ENCODE assay signal across 10 mouse cellular contexts in genomic region chr4:123404056-123404455, GRCm38 (mm10).
DNase-seq lines count a peak whose midpoint lies in the region; ATAC-seq and TF ChIP-seq lines count a peak whose summit lies in the region.
"Had no signal": no experiment of that assay in that cellular context is flagged by ENCODE, and none has a peak within 500 bp of the region (broad histone marks: within the 10 kb centered on the region; RNA-seq: fewer than 3 reads in every experiment).

No protein-coding gene starts in this region.

- peaks cover 35% of the 10 kb centered on the region for H3K36me3 ChIP-seq in hindbrain, embryonic 14.5 days (replicated peaks; ENCODE audit: control insufficient read depth, insufficient read depth)
- peaks cover 21% of the 10 kb centered on the region for H3K36me3 ChIP-seq in hindbrain, embryonic 12.5 days
- H3K36me3 ChIP-seq in stomach, postnatal 0 days (ENCODE audit: control insufficient read depth, insufficient read depth, low read length), result peaks cover 12% of the 10 kb centered on the region
- H3K36me3 ChIP-seq in liver, embryonic 11.5 days (ENCODE audit: control insufficient read depth, insufficient read depth, low read length), result peaks cover 9% of the 10 kb centered on the region; the same call in 1 of the 2 replicates

- no peaks in the 10 kb centered on the region for H3K9me3 ChIP-seq in hindbrain, embryonic 14.5 days (ENCODE audit: control insufficient read depth, low read length)
- no peaks in the 10 kb centered on the region for H3K9me3 ChIP-seq in hindbrain, embryonic 12.5 days (replicated peaks)
- no peaks in the 10 kb centered on the region for H3K9me3 ChIP-seq in stomach, postnatal 0 days (ENCODE audit: control insufficient read depth, low read length)
- no peaks in the 10 kb centered on the region for H3K9me3 ChIP-seq in liver, embryonic 11.5 days (ENCODE audit: control insufficient read depth, low read length)

- no peak overlapping the region for H3K27ac ChIP-seq in hindbrain, embryonic 14.5 days
- H3K27ac ChIP-seq in hindbrain, embryonic 12.5 days, result no peak overlapping the region
- no peak overlapping the region for H3K27ac ChIP-seq in stomach, postnatal 0 days (replicated peaks)
- no peak overlapping the region for H3K27ac ChIP-seq in liver, embryonic 11.5 days (ENCODE audit: low read depth, low read length)

- ATAC-seq in hindbrain, embryonic 14.5 days (ENCODE audit: low FRiP score), result 0 out of 2 replicates have a peak, but pooled peaks have one; percentile 31
- ATAC-seq in hindbrain, embryonic 12.5 days (ENCODE audit: low FRiP score), result no peak
- no peak for ATAC-seq in stomach, postnatal 0 days (ENCODE audit: low FRiP score, low TSS enrichment)
- ATAC-seq in liver, embryonic 11.5 days (replicated peaks; ENCODE audit: low FRiP score), result no peak
- ATAC-seq: Patski had no signal

- peaks cover 70% of the 10 kb centered on the region for H3K4me1 ChIP-seq in hindbrain, embryonic 14.5 days (replicated peaks; ENCODE audit: control insufficient read depth, insufficient read depth, low read length)
- H3K4me1 ChIP-seq in hindbrain, embryonic 12.5 days, result peaks cover 51% of the 10 kb centered on the region
- H3K4me1 ChIP-seq in stomach, postnatal 0 days (replicated peaks; ENCODE audit: control insufficient read depth, insufficient read depth), result peaks cover 9% of the 10 kb centered on the region; the same call in 1 of the 2 replicates
- peaks cover 16% of the 10 kb centered on the region for H3K4me1 ChIP-seq in liver, embryonic 11.5 days (replicated peaks; ENCODE audit: control insufficient read depth, insufficient read depth, low read length)

- H3K4me2 ChIP-seq in hindbrain, embryonic 14.5 days (replicated peaks), result peak overlapping the region; percentile 42; the same call in 1 of the 2 replicates
- no peak overlapping the region for H3K4me2 ChIP-seq in hindbrain, embryonic 12.5 days (replicated peaks)
- no peak overlapping the region for H3K4me2 ChIP-seq in stomach, postnatal 0 days (replicated peaks; ENCODE audit: low read depth)
- H3K4me2 ChIP-seq in liver, embryonic 11.5 days, result no peak overlapping the region

- H3K9ac ChIP-seq in hindbrain, embryonic 14.5 days, result no peak overlapping the region
- no peak overlapping the region for H3K9ac ChIP-seq in hindbrain, embryonic 12.5 days
- no peak overlapping the region for H3K9ac ChIP-seq in stomach, postnatal 0 days (ENCODE audit: low read length)
- no peak overlapping the region for H3K9ac ChIP-seq in liver, embryonic 11.5 days (ENCODE audit: low read depth, low read length)

- H3K27me3 ChIP-seq in hindbrain, embryonic 14.5 days (ENCODE audit: control insufficient read depth, insufficient read depth, low read length), result no peaks in the 10 kb centered on the region
- no peaks in the 10 kb centered on the region for H3K27me3 ChIP-seq in hindbrain, embryonic 12.5 days
- no peaks in the 10 kb centered on the region for H3K27me3 ChIP-seq in stomach, postnatal 0 days (ENCODE audit: control insufficient read depth, insufficient read depth, low read length)
- H3K27me3 ChIP-seq in liver, embryonic 11.5 days (replicated peaks; ENCODE audit: control insufficient read depth, insufficient read depth, low read length), result no peaks in the 10 kb centered on the region
- H3K27me3 ChIP-seq: Patski had no signal

- TF ChIP-seq EP300 in stomach, postnatal 0 days (optimal IDR thresholded peaks at IDR 0.05), result no peak

- H3K4me3 ChIP-seq in hindbrain, embryonic 14.5 days (replicated peaks; ENCODE audit: low read length), result no peak overlapping the region
- no peak overlapping the region for H3K4me3 ChIP-seq in hindbrain, embryonic 12.5 days
- H3K4me3 ChIP-seq in stomach, postnatal 0 days (ENCODE audit: low read depth, low read length), result no peak overlapping the region
- no peak overlapping the region for H3K4me3 ChIP-seq in liver, embryonic 11.5 days (ENCODE audit: low read depth, low read length)

- WGBS in hindbrain, embryonic 14.5 days, result 44% methylated on average over 1 of the region's 1 CpGs
- 59% methylated on average over 1 of the region's 1 CpGs for WGBS in hindbrain, embryonic 12.5 days
- WGBS in stomach, postnatal 0 days, result 11% methylated on average over 1 of the region's 1 CpGs
- 85% methylated on average over 1 of the region's 1 CpGs for WGBS in liver, embryonic 11.5 days

- peak; percentile 46 to 56 for DNase-seq in cerebellum, postnatal 14 days
- no peak for DNase-seq in cerebellum, adult 9-11 months
- DNase-seq in hindbrain, embryonic 14.5 days (ENCODE audit: low spot score), result no peak
- DNase-seq in ovary, adult 18-20 months (ENCODE audit: low spot score), result peak; percentile 10
- no peak for DNase-seq in ovary, postnatal 10 days (ENCODE audit: low spot score)
- peak; percentile 27 for DNase-seq in stomach, postnatal 0 days (ENCODE audit: low spot score)
- DNase-seq in liver, embryonic 11.5 days (ENCODE audit: low spot score), result no peak
- DNase-seq: B cell, adult 2 months had no signal

- TF ChIP-seq CTCF in stomach, postnatal 0 days (IDR thresholded peaks at IDR 0.05; ENCODE audit: low read depth), result no peak

Comparison
In these comparisons a context has a peak if more than half of its experiments do, and no peak if none do; other contexts are left out.
1. DNase-seq: peak in cerebellum, postnatal 14 days (2 of 2), ovary, adult 18-20 months (single experiment) and stomach, postnatal 0 days (single experiment); none in cerebellum, adult 9-11 months (single experiment), hindbrain, embryonic 14.5 days (single experiment), ovary, postnatal 10 days (single experiment) and liver, embryonic 11.5 days (single experiment).